Mouse (Mus musculus): ENCODE measurements around the gene Cbs.

Cbs gene

GRCm38 (mm10) chr17:31636942-31637811, at the start of gene Cbs:
TSS of gene Cbs (minus strand) at chr17:31637238.
- DNase-seq (ENCODE audit: low spot score) = no peak

GRCm38 (mm10) chr17:31686225-31686564, 49.2 kb upstream of the Cbs start:
- no peak for DNase-seq (ENCODE audit: low spot score)

GRCm38 (mm10) chr17:31685514-31686224, 48.6 kb upstream of the Cbs start:
- DNase-seq (ENCODE audit: low spot score) = peak; percentile 53

- no peak for DNase-seq (ENCODE audit: low spot score)
Measured at GRCm38 (mm10) chr17:31680450-31680849, 43.4 kb upstream of the Cbs start.

GRCm38 (mm10) chr17:31677507-31677906, 40.5 kb upstream of the Cbs start, which contains the start of gene Cryaa:
TSS of gene Cryaa (plus strand) at chr17:31677807.
- no peak for DNase-seq (ENCODE audit: low spot score)

GRCm38 (mm10) chr17:31674426-31674825, 37.4 kb upstream of the Cbs start:
- DNase-seq (ENCODE audit: low spot score) = no peak

GRCm38 (mm10) chr17:31672279-31672678, 35.2 kb upstream of the Cbs start:
- no peak for DNase-seq (ENCODE audit: low spot score)

GRCm38 (mm10) chr17:31671698-31672097, 34.7 kb upstream of the Cbs start:
- DNase-seq (ENCODE audit: low spot score) = no peak

- DNase-seq (ENCODE audit: low spot score) = no peak
Measured at GRCm38 (mm10) chr17:31670163-31670562, 33.1 kb upstream of the Cbs start.

- no peak for DNase-seq (ENCODE audit: low spot score)
Measured at GRCm38 (mm10) chr17:31668306-31668705, 31.3 kb upstream of the Cbs start.

GRCm38 (mm10) chr17:31664760-31665159, 27.7 kb upstream of the Cbs start:
- DNase-seq (ENCODE audit: low spot score) = peak; percentile 65

GRCm38 (mm10) chr17:31662855-31663254, 25.8 kb upstream of the Cbs start:
- DNase-seq (ENCODE audit: low spot score) = no peak

- no peak for DNase-seq (ENCODE audit: low spot score)
Measured at GRCm38 (mm10) chr17:31660661-31661250, 23.7 kb upstream of the Cbs start.

GRCm38 (mm10) chr17:31658468-31659185, 21.6 kb upstream of the Cbs start, which contains the start of gene U2af1:
TSS of gene U2af1 (minus strand) at chr17:31658892.
- peak; percentile 98 for DNase-seq (ENCODE audit: low spot score)

- no peak for DNase-seq (ENCODE audit: low spot score)
Measured at GRCm38 (mm10) chr17:31658136-31658467, 21.1 kb upstream of the Cbs start.

- no peak for DNase-seq (ENCODE audit: low spot score)
Measured at GRCm38 (mm10) chr17:31657141-31657983, 20.3 kb upstream of the Cbs start.

GRCm38 (mm10) chr17:31656682-31657081, 19.6 kb upstream of the Cbs start:
- no peak for DNase-seq (ENCODE audit: low spot score)

- no peak for DNase-seq (ENCODE audit: low spot score)
Measured at GRCm38 (mm10) chr17:31655366-31655765, 18.3 kb upstream of the Cbs start.

- no peak for DNase-seq (ENCODE audit: low spot score)
Measured at GRCm38 (mm10) chr17:31653277-31653676, 16.2 kb upstream of the Cbs start.

GRCm38 (mm10) chr17:31652152-31652551, 15.1 kb upstream of the Cbs start:
- DNase-seq (ENCODE audit: low spot score) = no peak

Data from spleen, adult 12 weeks (tissue).